Mouse (Mus musculus) testis, adult 2 months (tissue): ENCODE data around the gene 4932414N04Rik.

Experiments
- CTCF ChIP-seq: fragments of 200-500 bp; IDR thresholded peaks from 2 replicates; pipeline ENCODE4 v1.5.1; 2012; ENCODE audit warnings: low read depth, mild to moderate bottlenecking, inconsistent platforms, low read length, moderate library complexity; ENCODE audit not compliant: control insufficient read depth, insufficient read depth, insufficient replicate concordance
- POLR2A ChIP-seq: fragments of 200-500 bp; IDR thresholded peaks from 2 replicates; pipeline ENCODE4 v1.6.1; 2012; ENCODE audit warnings: low read depth, mild to moderate bottlenecking, inconsistent platforms, low read length, moderate library complexity; ENCODE audit not compliant: control insufficient read depth

DNA sequence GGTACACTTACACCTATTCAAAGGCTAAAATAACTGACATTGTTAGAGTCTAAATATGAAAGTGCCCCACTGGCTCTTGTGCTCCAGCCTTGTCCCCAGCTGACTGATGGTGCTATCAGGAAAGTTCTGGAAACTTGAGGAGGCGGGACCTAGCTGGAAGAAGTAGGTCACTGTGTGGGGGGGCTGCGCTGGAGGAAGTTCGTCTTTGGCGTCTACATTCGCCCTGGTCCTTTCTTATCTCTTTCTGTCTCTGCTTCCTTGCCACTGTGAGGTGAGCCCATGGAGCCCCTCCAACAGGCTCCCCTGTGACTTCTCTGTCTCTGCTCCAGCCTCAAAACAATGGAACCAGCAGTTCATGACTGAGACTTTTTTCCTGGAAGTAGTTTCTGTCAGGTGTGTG is 136.0 kb downstream of the 4932414N04Rik start:
- no peak for TF ChIP-seq POLR2A
- no peak for TF ChIP-seq CTCF
